Mouse (Mus musculus): ENCODE data around the gene Emc9. TPM values are rescaled to one million over a fixed set of nuclear protein-coding genes. Genes with fewer than 3 reads are reported as not detected.

The Emc9 gene
- polyA plus RNA-seq (2012; ENCODE audit: insufficient read depth, insufficient read length, missing spikeins) = 42.1 and 45.5 TPM in 2 replicates

DNA sequence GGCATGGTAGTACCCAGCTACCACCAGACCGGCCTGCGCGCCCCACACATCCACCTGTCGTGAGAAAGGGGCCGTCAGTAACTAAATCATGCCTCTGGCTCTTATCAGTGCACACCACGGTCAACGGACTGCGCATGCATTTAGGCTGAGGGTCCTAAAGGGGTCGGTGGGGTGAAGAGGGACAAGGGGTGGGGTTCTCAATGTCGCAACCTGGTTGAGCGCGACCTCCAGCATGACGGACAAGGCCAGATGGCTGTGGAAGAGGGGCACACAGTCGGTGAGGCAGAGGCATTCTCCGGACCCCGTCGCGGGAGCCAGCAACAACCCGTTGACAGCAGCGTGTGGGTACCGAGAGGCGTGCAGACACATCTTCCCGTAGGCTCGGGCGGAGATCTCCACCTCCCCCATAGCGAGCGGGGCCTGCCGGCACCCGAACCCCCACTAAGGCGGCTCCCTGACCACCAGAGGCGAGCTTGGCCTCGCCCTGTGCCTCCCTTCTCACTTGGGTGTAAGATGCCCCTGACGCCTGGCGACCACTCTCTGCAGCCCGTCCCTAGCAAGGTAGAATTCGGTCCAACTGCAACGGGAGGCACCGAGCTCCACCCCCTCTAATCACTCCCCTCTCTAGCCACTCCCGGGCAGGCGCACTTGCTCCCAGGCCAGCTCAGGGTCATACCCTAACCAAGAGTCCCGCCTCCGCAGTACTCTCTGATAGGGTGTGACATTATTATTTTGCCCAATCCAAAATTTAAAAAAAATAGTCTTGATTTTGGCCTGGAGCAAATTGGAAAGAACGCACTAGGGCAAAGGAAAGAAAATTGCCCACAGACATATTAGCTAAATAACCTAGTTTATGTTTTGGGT, at the start of gene Emc9:
Gene Emc9 (minus strand): TSS at position 601 of the 864 bp plus-strand sequence.
- peak within 1 kb of the TSS; percentile 55 for H3K27ac ChIP-seq (replicated peaks; ENCODE audit: low read depth, low read length)
- H3K4me3 ChIP-seq (ENCODE audit: insufficient read depth, low read depth, low read length) = peak within 1 kb of the TSS; percentile 81
- H3K4me1 ChIP-seq (ENCODE audit: control insufficient read depth, insufficient read depth, insufficient read length, low read length) = peaks cover 3% of the 10 kb centered on the region; the same call in 1 of the 2 replicates

- Histone ChIP-seq H3K27ac (replicated peaks; ENCODE audit: low read depth, low read length) (no peak overlapping the region), H3K4me1 (ENCODE audit: control insufficient read depth, insufficient read depth, insufficient read length, low read length) (no peaks in the 10 kb centered on the region), H3K4me3 (ENCODE audit: insufficient read depth, low read depth, low read length) (no peak overlapping the region)
Measured at GRCm38 (mm10) chr14:55629312-55629711, 44.2 kb upstream of the Emc9 start.

GRCm38 (mm10) chr14:55628077-55628827, 43.1 kb upstream of the Emc9 start:
- H3K4me1 ChIP-seq (ENCODE audit: control insufficient read depth, insufficient read depth, insufficient read length, low read length) = no peaks in the 10 kb centered on the region
- H3K4me3 ChIP-seq (ENCODE audit: insufficient read depth, low read depth, low read length) = no peak overlapping the region
- H3K27ac ChIP-seq (replicated peaks; ENCODE audit: low read depth, low read length) = no peak overlapping the region

DNA sequence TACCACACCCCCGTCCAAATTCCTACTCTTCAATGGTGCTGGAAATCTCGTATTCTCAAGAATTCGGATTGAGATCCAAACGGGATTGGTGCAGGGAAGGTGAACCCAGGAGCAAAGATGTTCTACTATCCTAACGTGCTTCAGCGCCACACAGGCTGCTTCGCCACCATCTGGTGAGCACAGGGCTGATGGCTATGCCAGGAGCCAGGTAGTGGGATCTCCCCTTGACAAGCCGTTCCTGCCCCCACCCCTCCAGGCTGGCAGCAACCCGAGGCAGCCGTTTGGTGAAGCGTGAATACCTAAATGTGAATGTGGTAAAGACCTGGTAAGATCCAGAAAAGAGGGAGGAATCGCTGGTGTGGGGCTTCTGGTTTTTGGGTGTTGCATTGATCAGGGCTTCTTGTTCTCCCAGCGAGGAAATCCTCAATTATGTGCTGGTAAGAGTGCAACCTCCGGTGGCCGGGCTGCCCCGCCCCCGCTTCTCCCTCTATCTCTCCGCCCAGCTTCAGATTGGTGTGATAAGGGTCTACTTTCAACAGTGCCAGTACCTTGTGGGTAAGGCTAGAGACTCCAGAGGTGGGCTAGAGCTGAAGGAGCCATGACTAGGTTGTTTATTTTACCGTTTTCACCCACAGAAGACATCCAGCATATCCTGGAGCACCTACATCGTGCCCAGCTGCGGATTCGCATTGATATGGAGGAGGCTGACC, 33.5 kb upstream of the Emc9 start:
- no peaks in the 10 kb centered on the region for H3K4me1 ChIP-seq (ENCODE audit: control insufficient read depth, insufficient read depth, insufficient read length, low read length)
- H3K4me3 ChIP-seq (ENCODE audit: insufficient read depth, low read depth, low read length) = no peak overlapping the region
- no peak overlapping the region for H3K27ac ChIP-seq (replicated peaks; ENCODE audit: low read depth, low read length)

- Histone ChIP-seq H3K4me3 (ENCODE audit: insufficient read depth, low read depth, low read length) (no peak within 1 kb of the TSS), H3K4me1 (ENCODE audit: control insufficient read depth, insufficient read depth, insufficient read length, low read length) (no peaks in the 10 kb centered on the region), H3K27ac (replicated peaks; ENCODE audit: low read depth, low read length) (no peak within 1 kb of the TSS)
Measured at GRCm38 (mm10) chr14:55617822-55618221, 32.7 kb upstream of the Emc9 start, which contains the start of gene Rec8. Gene Rec8, plus strand, starts transcription at chr14:55618037.

DNA sequence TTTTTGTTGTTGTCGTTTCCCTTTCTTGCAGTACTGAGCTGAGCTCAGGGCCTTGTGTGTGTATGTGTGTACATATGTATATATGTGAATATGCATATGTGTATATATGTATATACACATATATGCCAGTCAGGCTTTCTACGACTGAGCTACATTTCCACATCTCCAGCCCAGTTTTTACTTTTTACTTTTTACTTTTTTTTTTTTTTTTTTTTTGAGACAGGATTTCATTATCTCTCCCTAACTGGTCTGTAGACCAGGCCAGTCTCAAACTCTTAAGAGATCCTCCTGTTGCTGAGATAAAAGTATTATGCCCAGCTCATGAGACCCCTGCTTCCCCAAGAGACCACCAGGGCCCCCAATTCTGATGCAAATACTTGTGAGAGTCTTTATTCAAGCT, 31.7 kb upstream of the Emc9 start:
- Histone ChIP-seq H3K27ac (replicated peaks; ENCODE audit: low read depth, low read length) (no peak overlapping the region), H3K4me3 (ENCODE audit: insufficient read depth, low read depth, low read length) (no peak overlapping the region)

GRCm38 (mm10) chr14:55615876-55616275, 30.8 kb upstream of the Emc9 start:
- H3K27ac ChIP-seq (replicated peaks; ENCODE audit: low read depth, low read length) = no peak overlapping the region
- H3K4me1 ChIP-seq (ENCODE audit: control insufficient read depth, insufficient read depth, insufficient read length, low read length) = no peaks in the 10 kb centered on the region
- no peak overlapping the region for H3K4me3 ChIP-seq (ENCODE audit: insufficient read depth, low read depth, low read length)

More for the DNA sequence above, 31.7 kb upstream of the Emc9 start:
- H3K4me1 ChIP-seq (ENCODE audit: control insufficient read depth, insufficient read depth, insufficient read length, low read length) = no peaks in the 10 kb centered on the region

- Histone ChIP-seq H3K4me1 (ENCODE audit: control insufficient read depth, insufficient read depth, insufficient read length, low read length) (no peaks in the 10 kb centered on the region), H3K27ac (replicated peaks; ENCODE audit: low read depth, low read length) (no peak overlapping the region), H3K4me3 (ENCODE audit: insufficient read depth, low read depth, low read length) (no peak overlapping the region)
Measured at GRCm38 (mm10) chr14:55614565-55615178, 29.6 kb upstream of the Emc9 start.

- Histone ChIP-seq H3K4me1 (ENCODE audit: control insufficient read depth, insufficient read depth, insufficient read length, low read length) (no peaks in the 10 kb centered on the region), H3K27ac (replicated peaks; ENCODE audit: low read depth, low read length) (no peak overlapping the region), H3K4me3 (ENCODE audit: insufficient read depth, low read depth, low read length) (no peak overlapping the region)
Measured at GRCm38 (mm10) chr14:55613346-55613745, 28.2 kb upstream of the Emc9 start.

DNA sequence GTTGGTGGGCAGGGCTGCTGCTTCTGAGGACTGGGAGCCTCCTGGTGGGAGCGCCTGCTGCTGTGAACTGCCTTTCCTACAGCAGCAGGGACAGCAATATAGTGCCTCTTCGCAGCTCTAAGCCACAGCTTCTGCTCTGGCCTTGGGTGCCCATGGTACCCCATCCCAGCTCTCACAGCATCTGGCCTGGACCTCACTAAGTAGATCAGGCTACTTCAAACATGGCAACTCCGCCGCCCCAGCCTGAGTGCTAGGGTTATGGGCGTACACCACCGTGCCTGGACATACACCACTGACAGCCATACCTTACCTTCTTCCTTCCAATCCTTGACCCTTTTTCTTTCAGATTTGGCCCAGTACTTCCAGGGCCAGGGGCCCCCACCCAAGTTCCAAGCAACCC, 23.2 kb upstream of the Emc9 start:
- Histone ChIP-seq H3K27ac (replicated peaks; ENCODE audit: low read depth, low read length) (no peak overlapping the region), H3K4me3 (ENCODE audit: insufficient read depth, low read depth, low read length) (no peak overlapping the region), H3K4me1 (ENCODE audit: control insufficient read depth, insufficient read depth, insufficient read length, low read length) (no peaks in the 10 kb centered on the region)

- H3K4me1 ChIP-seq (ENCODE audit: control insufficient read depth, insufficient read depth, insufficient read length, low read length) = no peaks in the 10 kb centered on the region
- no peak overlapping the region for H3K4me3 ChIP-seq (ENCODE audit: insufficient read depth, low read depth, low read length)
- no peak overlapping the region for H3K27ac ChIP-seq (replicated peaks; ENCODE audit: low read depth, low read length)
Measured at GRCm38 (mm10) chr14:55605743-55606459, 20.8 kb upstream of the Emc9 start.

DNA sequence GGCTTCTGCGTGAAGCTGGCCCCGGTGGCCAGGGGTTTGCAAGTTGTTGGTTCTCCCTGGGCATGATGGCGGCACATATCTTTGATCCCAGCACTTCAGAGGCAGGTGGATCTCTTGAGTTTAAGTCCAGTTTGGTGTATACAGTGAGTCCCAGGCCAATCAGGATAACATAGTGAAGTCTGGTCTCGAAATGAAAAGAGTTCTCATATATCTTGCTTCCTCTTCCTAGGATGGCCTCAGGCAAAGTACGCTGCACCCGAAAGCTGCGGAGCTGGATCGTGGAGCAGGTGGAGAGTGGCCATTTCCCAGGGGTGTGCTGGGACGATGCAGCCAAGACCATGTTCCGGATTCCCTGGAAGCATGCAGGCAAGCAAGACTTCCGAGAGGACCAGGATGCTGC, 19.7 kb upstream of the Emc9 start:
- Histone ChIP-seq H3K4me3 (ENCODE audit: insufficient read depth, low read depth, low read length) (peak overlapping the region; percentile 73), H3K4me1 (ENCODE audit: control insufficient read depth, insufficient read depth, insufficient read length, low read length) (no peaks in the 10 kb centered on the region), H3K27ac (replicated peaks; ENCODE audit: low read depth, low read length) (peak overlapping the region; percentile 91)

GRCm38 (mm10) chr14:55603633-55604576, 18.8 kb upstream of the Emc9 start:
- Histone ChIP-seq H3K4me3 (ENCODE audit: insufficient read depth, low read depth, low read length) (peak overlapping the region; percentile 73), H3K4me1 (ENCODE audit: control insufficient read depth, insufficient read depth, insufficient read length, low read length) (no peaks in the 10 kb centered on the region)

More at GRCm38 (mm10) chr14:55603633-55604576, 18.8 kb upstream of the Emc9 start:
- peak overlapping the region; percentile 91 for H3K27ac ChIP-seq (replicated peaks; ENCODE audit: low read depth, low read length)
